Mouse (Mus musculus) gastrocnemius, adult 2 months (tissue): ENCODE measurements around the gene Rab3d. TPM values are rescaled to one million over a fixed set of nuclear protein-coding genes. Genes with fewer than 3 reads are reported as not detected.

Source experiments
- DNase-seq: peaks from one replicate; pipeline ENCODE4 v3.0.0; 2022
- H3K27ac ChIP-seq: fragments of 200-600 bp; 2 replicates; pipeline ENCODE4 v1.8.1; 2022; ENCODE audit warnings: mild to moderate bottlenecking
- H3K4me3 ChIP-seq: fragments of 200-600 bp; 2 replicates; pipeline ENCODE4 v1.8.1; 2022; ENCODE audit warnings: mild to moderate bottlenecking, moderate library complexity
- CTCF ChIP-seq: fragments of 200-600 bp; IDR thresholded peaks from 2 replicates; pipeline ENCODE4 v1.8.1; 2022; ENCODE audit warnings: antibody characterized with exemption, mild to moderate bottlenecking, moderate library complexity
- intact Hi-C: fragments of 180-260 bp; cut with DNase I; formaldehyde crosslinking; loops from one replicate; pipeline ENCODE4 v1.15.1; 2025
- total RNA-seq, 2 experiments: library from RNA; stranded (reverse); gene quantifications; 2 replicates each; pipeline ENCODE4 v1.2.3; 2021

Rab3d gene
- total RNA-seq, 2 experiments from 2014 or later: 2.6 to 3.5 TPM

GRCm38 (mm10) chr9:21935466-21936131 lies 17.6 kb upstream of the Rab3d start:
- H3K4me3 ChIP-seq: no peak overlapping the region
- intact Hi-C loops: no loop called here
- DNase-seq: no peak
- TF ChIP-seq CTCF: no peak
- no peak overlapping the region for H3K27ac ChIP-seq

- H3K4me3 ChIP-seq: no peak overlapping the region
- no peak for TF ChIP-seq CTCF
- H3K27ac ChIP-seq: no peak overlapping the region
- intact Hi-C loops: no loop called here
- no peak for DNase-seq
Observed at GRCm38 (mm10) chr9:21934021-21934420, 16.0 kb upstream of the Rab3d start.

- intact Hi-C loops: no loop called here
- no peak for TF ChIP-seq CTCF
- no peak for DNase-seq
- Histone ChIP-seq H3K27ac (no peak overlapping the region), H3K4me3 (no peak overlapping the region)
Observed at GRCm38 (mm10) chr9:21932445-21933137, 14.6 kb upstream of the Rab3d start.

- DNase-seq: no peak
- intact Hi-C loops: no loop called here
- Histone ChIP-seq H3K4me3 (no peak overlapping the region), H3K27ac (no peak overlapping the region)
- TF ChIP-seq CTCF: no peak
Observed at GRCm38 (mm10) chr9:21932006-21932405, 14.0 kb upstream of the Rab3d start.

- Histone ChIP-seq H3K27ac (no peak overlapping the region), H3K4me3 (no peak overlapping the region)
- intact Hi-C loops: no loop called here
- no peak for TF ChIP-seq CTCF
- no peak for DNase-seq
Observed at GRCm38 (mm10) chr9:21929208-21929607, 11.2 kb upstream of the Rab3d start.

GRCm38 (mm10) chr9:21927208-21927753 lies 9.3 kb upstream of the Rab3d start, which contains the start of the genes Ccdc159 and Tmem205:
Gene Ccdc159 (plus strand): TSS chr9:21927471.
Gene Tmem205 (minus strand): TSS chr9:21927556.
- H3K27ac ChIP-seq: peak within 1 kb of the TSS; percentile 83
- H3K4me3 ChIP-seq: peak within 1 kb of the TSS; percentile 74
- peak; percentile 94 for DNase-seq
- no peak for TF ChIP-seq CTCF
- intact Hi-C loops: loop anchor here (1.0 kb wide), 1 partner anchor 30 kb away; no protein-coding TSS in a partner anchor

GRCm38 (mm10) chr9:21926784-21927183 lies 8.8 kb upstream of the Rab3d start:
- Histone ChIP-seq H3K4me3 (peak overlapping the region; percentile 74), H3K27ac (peak overlapping the region; percentile 83)
- intact Hi-C loops: loop anchor here (1.0 kb wide), 1 partner anchor 31 kb away; no protein-coding TSS in a partner anchor
- no peak for TF ChIP-seq CTCF
- DNase-seq: no peak

DNA sequence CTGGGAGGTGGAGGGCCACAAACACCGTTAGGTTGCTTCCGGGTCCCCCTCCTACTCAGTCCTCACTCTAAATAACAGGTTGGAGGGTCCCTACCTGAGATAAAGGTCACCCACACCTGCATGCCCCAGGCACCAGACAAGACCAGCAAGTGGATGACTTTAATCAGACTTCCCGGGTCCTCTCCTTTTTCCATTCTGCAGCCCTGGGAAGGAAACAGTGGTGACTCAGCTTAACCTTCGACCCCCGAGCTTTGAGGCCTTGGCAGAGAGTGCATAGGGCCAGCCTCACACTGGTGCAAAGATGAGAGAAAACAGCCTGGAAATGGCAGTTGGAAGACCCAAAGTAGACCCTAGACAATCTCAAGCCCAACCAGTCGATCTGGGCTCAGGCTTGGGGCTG lies 8.2 kb upstream of the Rab3d start:
- Histone ChIP-seq H3K4me3 (peak overlapping the region; percentile 74), H3K27ac (peak overlapping the region; percentile 83; the same call in 1 of the 2 replicates)
- intact Hi-C loops: no loop called here
- TF ChIP-seq CTCF: no peak
- no peak for DNase-seq

- intact Hi-C loops: no loop called here
Observed at GRCm38 (mm10) chr9:21925506-21925905, 7.5 kb upstream of the Rab3d start.

DNA sequence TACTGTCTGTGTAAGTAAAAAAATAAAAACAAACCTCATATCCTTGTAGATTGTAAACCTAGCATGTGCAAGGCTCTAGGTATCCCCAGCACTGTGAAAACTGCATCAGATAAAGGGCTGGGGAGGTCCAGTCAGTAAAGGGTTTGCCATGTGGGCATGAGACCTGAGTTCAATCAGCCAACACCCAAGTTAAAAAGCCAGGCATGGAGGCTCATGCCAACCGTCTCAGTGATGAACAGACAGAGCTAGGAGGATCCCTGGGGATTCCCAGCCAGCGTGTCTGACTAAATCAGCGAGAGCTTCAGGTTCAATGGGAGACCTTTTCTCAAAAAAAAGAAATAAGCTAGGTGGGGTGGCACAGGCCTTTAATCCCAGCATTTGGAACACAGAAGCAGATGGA lies 7.0 kb upstream of the Rab3d start:
- Histone ChIP-seq H3K27ac (peak overlapping the region; percentile 76; the same call in 1 of the 2 replicates), H3K4me3 (no peak overlapping the region)
- intact Hi-C loops: no loop called here
- TF ChIP-seq CTCF: no peak
- DNase-seq: no peak

More at GRCm38 (mm10) chr9:21925506-21925905, 7.5 kb upstream of the Rab3d start:
- Histone ChIP-seq H3K27ac (no peak overlapping the region), H3K4me3 (no peak overlapping the region)
- no peak for TF ChIP-seq CTCF
- DNase-seq: no peak

DNA sequence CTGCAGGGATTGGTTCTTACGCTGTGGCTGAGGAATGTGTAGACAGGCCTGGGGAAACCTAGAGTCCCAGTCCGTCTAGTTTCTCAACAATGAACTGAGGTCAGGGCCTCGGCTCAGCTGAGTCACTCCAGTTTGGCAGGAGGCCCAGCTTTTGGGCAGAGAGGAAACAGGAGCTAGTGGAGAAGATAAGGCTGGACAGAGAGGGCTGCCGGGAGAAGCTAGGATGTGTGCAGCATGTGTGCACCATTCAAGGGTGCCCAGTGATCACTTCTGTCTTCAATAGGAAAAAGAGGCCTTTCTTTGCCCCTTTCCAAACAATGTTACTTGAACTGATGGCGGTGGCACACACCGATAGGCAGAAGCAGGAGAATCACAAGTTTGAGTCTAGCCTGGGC lies 6.1 kb upstream of the Rab3d start:
- peak overlapping the region; percentile 76 for H3K27ac ChIP-seq
- TF ChIP-seq CTCF: no peak
- peak; percentile 91 for DNase-seq

GRCm38 (mm10) chr9:21923490-21924098 lies 5.6 kb upstream of the Rab3d start:
- Histone ChIP-seq H3K4me3 (no peak overlapping the region), H3K27ac (peak overlapping the region; percentile 76)
- TF ChIP-seq CTCF: no peak
- intact Hi-C loops: no loop called here
- DNase-seq: no peak

More for the DNA sequence above, 6.1 kb upstream of the Rab3d start:
- no peak overlapping the region for H3K4me3 ChIP-seq
- intact Hi-C loops: no loop called here

GRCm38 (mm10) chr9:21923036-21923435 lies 5.0 kb upstream of the Rab3d start:
- Histone ChIP-seq H3K4me3 (no peak overlapping the region), H3K27ac (peak overlapping the region; percentile 76; the same call in 1 of the 2 replicates)
- DNase-seq: no peak
- intact Hi-C loops: no loop called here
- TF ChIP-seq CTCF: no peak
